Mouse (Mus musculus): ENCODE data around the gene Med16.

Gene Med16

GRCm38 (mm10) chr10:79908167-79909091, at the start of gene Med16:
Gene Med16, minus strand, starts transcription at chr10:79908923.
- TF ChIP-seq GATA4 (IDR thresholded peaks at IDR 0.05; ENCODE audit: insufficient replicate concordance, low read length): peak; percentile 9; the same call in 1 of the 2 replicates

- TF ChIP-seq GATA4 (IDR thresholded peaks at IDR 0.05; ENCODE audit: insufficient replicate concordance, low read length): no peak
Measured at GRCm38 (mm10) chr10:79958140-79958816, 49.6 kb upstream of the Med16 start.

GRCm38 (mm10) chr10:79956643-79957154, 48.0 kb upstream of the Med16 start:
- no peak for TF ChIP-seq GATA4 (IDR thresholded peaks at IDR 0.05; ENCODE audit: insufficient replicate concordance, low read length)

GRCm38 (mm10) chr10:79955691-79956090, 47.0 kb upstream of the Med16 start:
- TF ChIP-seq GATA4 (IDR thresholded peaks at IDR 0.05; ENCODE audit: insufficient replicate concordance, low read length): no peak

- no peak for TF ChIP-seq GATA4 (IDR thresholded peaks at IDR 0.05; ENCODE audit: insufficient replicate concordance, low read length)
Measured at GRCm38 (mm10) chr10:79953946-79954345, 45.2 kb upstream of the Med16 start.

GRCm38 (mm10) chr10:79950661-79951060, 41.9 kb upstream of the Med16 start:
- TF ChIP-seq GATA4 (IDR thresholded peaks at IDR 0.05; ENCODE audit: insufficient replicate concordance, low read length): no peak

GRCm38 (mm10) chr10:79949873-79950272, 41.1 kb upstream of the Med16 start:
- no peak for TF ChIP-seq GATA4 (IDR thresholded peaks at IDR 0.05; ENCODE audit: insufficient replicate concordance, low read length)

- no peak for TF ChIP-seq GATA4 (IDR thresholded peaks at IDR 0.05; ENCODE audit: insufficient replicate concordance, low read length)
Measured at GRCm38 (mm10) chr10:79947502-79947901, 38.8 kb upstream of the Med16 start.

GRCm38 (mm10) chr10:79946752-79947322, 38.1 kb upstream of the Med16 start:
- TF ChIP-seq GATA4 (IDR thresholded peaks at IDR 0.05; ENCODE audit: insufficient replicate concordance, low read length): no peak

GRCm38 (mm10) chr10:79945507-79946234, 36.9 kb upstream of the Med16 start:
- no peak for TF ChIP-seq GATA4 (IDR thresholded peaks at IDR 0.05; ENCODE audit: insufficient replicate concordance, low read length)

GRCm38 (mm10) chr10:79943471-79943901, 34.8 kb upstream of the Med16 start:
- no peak for TF ChIP-seq GATA4 (IDR thresholded peaks at IDR 0.05; ENCODE audit: insufficient replicate concordance, low read length)

- no peak for TF ChIP-seq GATA4 (IDR thresholded peaks at IDR 0.05; ENCODE audit: insufficient replicate concordance, low read length)
Measured at GRCm38 (mm10) chr10:79942988-79943387, 34.3 kb upstream of the Med16 start.

GRCm38 (mm10) chr10:79940749-79941148, 32.0 kb upstream of the Med16 start:
- TF ChIP-seq GATA4 (IDR thresholded peaks at IDR 0.05; ENCODE audit: insufficient replicate concordance, low read length): no peak

- no peak for TF ChIP-seq GATA4 (IDR thresholded peaks at IDR 0.05; ENCODE audit: insufficient replicate concordance, low read length)
Measured at GRCm38 (mm10) chr10:79937775-79938526, 29.2 kb upstream of the Med16 start.
